Mouse (Mus musculus): Measurements from ENCODE around the gene Rsbn1l. TPM values are rescaled to one million over a fixed set of nuclear protein-coding genes. Genes with fewer than 3 reads are reported as not detected.

The Rsbn1l gene
- polyA plus RNA-seq, 1 experiment = 2.4 TPM

DNA sequence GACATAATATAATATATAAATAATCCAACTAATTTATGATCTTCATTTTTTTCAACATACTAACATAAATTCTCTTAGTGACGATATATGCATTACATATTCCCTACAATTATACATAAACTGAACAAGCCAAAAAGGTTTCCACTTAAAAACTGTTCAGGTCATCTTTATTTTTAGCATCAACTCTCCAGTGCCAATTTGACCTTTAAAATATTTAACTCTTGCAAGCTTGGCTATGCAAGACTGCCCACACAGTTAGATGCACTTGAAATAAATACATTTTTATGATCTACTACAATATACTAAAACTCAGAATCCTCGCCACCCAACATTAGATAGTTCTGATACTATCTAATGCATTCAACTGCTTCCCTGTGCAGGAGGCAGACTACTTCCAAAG lies 75.8 kb downstream of the Rsbn1l start:
- Histone ChIP-seq H3K27ac (ENCODE audit: control insufficient read depth, insufficient read depth, low read depth, low read length) (no peak overlapping the region), H3K36me3 (ENCODE audit: control insufficient read depth, insufficient read depth, low read length) (no peaks in the 10 kb centered on the region), H3K4me3 (ENCODE audit: control insufficient read depth, low read depth, low read length) (no peak overlapping the region), H3K27me3 (ENCODE audit: control insufficient read depth, insufficient read depth, low read length) (no peaks in the 10 kb centered on the region), H3K4me1 (ENCODE audit: control insufficient read depth, insufficient read depth, low read length) (peaks cover 4% of the 10 kb centered on the region; the same call in 1 of the 2 replicates)
- TF ChIP-seq CTCF (IDR thresholded peaks at IDR 0.05; ENCODE audit: control insufficient read depth, insufficient read depth, insufficient replicate concordance, low read depth, low read length) (no peak), POLR2A (IDR thresholded peaks at IDR 0.05; ENCODE audit: control insufficient read depth, low read depth, low read length) (no peak)

- H3K4me1 ChIP-seq (ENCODE audit: control insufficient read depth, insufficient read depth, low read length) = no peaks in the 10 kb centered on the region
- no peak overlapping the region for H3K27ac ChIP-seq (ENCODE audit: control insufficient read depth, insufficient read depth, low read depth, low read length)
- H3K4me3 ChIP-seq (ENCODE audit: control insufficient read depth, low read depth, low read length) = no peak overlapping the region
- H3K36me3 ChIP-seq (ENCODE audit: control insufficient read depth, insufficient read depth, low read length) = no peaks in the 10 kb centered on the region
- TF ChIP-seq CTCF (IDR thresholded peaks at IDR 0.05; ENCODE audit: control insufficient read depth, insufficient read depth, insufficient replicate concordance, low read depth, low read length) (no peak), POLR2A (IDR thresholded peaks at IDR 0.05; ENCODE audit: control insufficient read depth, low read depth, low read length) (no peak)
- no peaks in the 10 kb centered on the region for H3K27me3 ChIP-seq (ENCODE audit: control insufficient read depth, insufficient read depth, low read length)
These were observed 79.2 kb downstream of the Rsbn1l start for GRCm38 (mm10) chr5:20876934-20877426.

GRCm38 (mm10) chr5:20873146-20873545 lies 83.1 kb downstream of the Rsbn1l start:
- TF ChIP-seq CTCF (IDR thresholded peaks at IDR 0.05; ENCODE audit: control insufficient read depth, insufficient read depth, insufficient replicate concordance, low read depth, low read length) (no peak), POLR2A (IDR thresholded peaks at IDR 0.05; ENCODE audit: control insufficient read depth, low read depth, low read length) (no peak)
- H3K27ac ChIP-seq (ENCODE audit: control insufficient read depth, insufficient read depth, low read depth, low read length) = no peak overlapping the region
- H3K27me3 ChIP-seq (ENCODE audit: control insufficient read depth, insufficient read depth, low read length) = no peaks in the 10 kb centered on the region
- no peaks in the 10 kb centered on the region for H3K4me1 ChIP-seq (ENCODE audit: control insufficient read depth, insufficient read depth, low read length)
- no peaks in the 10 kb centered on the region for H3K36me3 ChIP-seq (ENCODE audit: control insufficient read depth, insufficient read depth, low read length)
- no peak overlapping the region for H3K4me3 ChIP-seq (ENCODE audit: control insufficient read depth, low read depth, low read length)

GRCm38 (mm10) chr5:20865193-20865755 lies 90.9 kb downstream of the Rsbn1l start:
- Histone ChIP-seq H3K27ac (ENCODE audit: control insufficient read depth, insufficient read depth, low read depth, low read length) (no peak overlapping the region), H3K4me1 (ENCODE audit: control insufficient read depth, insufficient read depth, low read length) (no peaks in the 10 kb centered on the region), H3K36me3 (ENCODE audit: control insufficient read depth, insufficient read depth, low read length) (no peaks in the 10 kb centered on the region), H3K4me3 (ENCODE audit: control insufficient read depth, low read depth, low read length) (no peak overlapping the region), H3K27me3 (ENCODE audit: control insufficient read depth, insufficient read depth, low read length) (no peaks in the 10 kb centered on the region)
- no peak for TF ChIP-seq POLR2A (IDR thresholded peaks at IDR 0.05; ENCODE audit: control insufficient read depth, low read depth, low read length)
- no peak for TF ChIP-seq CTCF (IDR thresholded peaks at IDR 0.05; ENCODE audit: control insufficient read depth, insufficient read depth, insufficient replicate concordance, low read depth, low read length)

DNA sequence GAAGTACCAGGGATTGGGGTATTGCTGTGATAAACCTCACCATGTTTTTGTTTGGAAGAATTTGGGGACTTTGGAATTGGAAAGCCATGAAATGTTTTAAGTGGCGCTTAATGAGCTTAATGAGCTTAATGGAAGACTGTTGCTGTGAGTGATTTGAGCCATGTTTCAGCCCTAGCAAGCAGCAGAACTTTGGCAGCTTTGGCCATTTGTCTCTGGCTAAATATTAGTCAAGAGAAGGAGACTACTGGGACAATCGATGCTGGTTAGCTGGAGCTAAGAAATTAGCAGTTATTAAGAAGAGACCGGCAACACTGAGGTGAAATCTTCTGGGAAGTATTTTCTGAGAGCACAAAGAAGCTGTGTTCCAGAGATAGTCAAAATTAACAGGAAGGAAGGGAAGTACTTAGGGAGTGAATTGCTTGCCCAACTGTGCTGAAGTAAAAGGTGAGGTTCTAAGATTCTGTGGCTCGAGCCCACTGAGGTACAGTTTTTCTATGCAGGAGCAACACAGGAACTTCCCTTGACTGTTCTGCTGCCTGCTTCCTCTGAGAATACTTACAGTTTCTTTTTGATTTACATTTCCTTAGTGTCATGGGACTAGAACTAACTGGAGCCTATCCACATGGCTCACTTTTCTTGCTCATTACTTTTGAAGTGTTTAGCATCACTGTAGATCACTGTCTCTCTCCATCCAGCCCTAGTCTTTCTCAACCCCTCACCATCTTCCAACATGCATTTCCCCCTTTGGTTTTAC lies 91.8 kb downstream of the Rsbn1l start:
- no peaks in the 10 kb centered on the region for H3K4me1 ChIP-seq (ENCODE audit: control insufficient read depth, insufficient read depth, low read length)
- no peaks in the 10 kb centered on the region for H3K36me3 ChIP-seq (ENCODE audit: control insufficient read depth, insufficient read depth, low read length)
- no peaks in the 10 kb centered on the region for H3K27me3 ChIP-seq (ENCODE audit: control insufficient read depth, insufficient read depth, low read length)
- TF ChIP-seq CTCF (IDR thresholded peaks at IDR 0.05; ENCODE audit: control insufficient read depth, insufficient read depth, insufficient replicate concordance, low read depth, low read length) (no peak), POLR2A (IDR thresholded peaks at IDR 0.05; ENCODE audit: control insufficient read depth, low read depth, low read length) (no peak)
- no peak overlapping the region for H3K4me3 ChIP-seq (ENCODE audit: control insufficient read depth, low read depth, low read length)
- no peak overlapping the region for H3K27ac ChIP-seq (ENCODE audit: control insufficient read depth, insufficient read depth, low read depth, low read length)

DNA sequence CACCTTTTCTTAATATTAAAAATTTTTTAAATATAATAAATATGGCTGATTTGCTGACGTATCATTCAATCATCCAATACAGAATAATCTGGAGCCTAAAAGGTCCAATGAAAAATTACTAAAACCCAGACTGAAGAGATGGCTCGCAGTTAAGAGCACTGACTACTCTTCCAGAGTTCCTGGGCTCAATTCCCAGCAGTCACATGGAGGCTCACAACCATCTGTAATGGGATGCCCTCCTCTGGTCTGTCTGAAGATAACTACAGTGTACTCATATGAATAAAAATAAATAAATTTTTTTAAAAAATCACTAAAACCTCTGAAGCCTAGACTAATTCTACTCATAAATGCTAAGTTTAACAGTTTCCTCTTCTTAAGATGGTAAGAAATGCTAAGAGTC lies 94.3 kb downstream of the Rsbn1l start:
- Histone ChIP-seq H3K27ac (ENCODE audit: control insufficient read depth, insufficient read depth, low read depth, low read length) (no peak overlapping the region), H3K4me1 (ENCODE audit: control insufficient read depth, insufficient read depth, low read length) (no peaks in the 10 kb centered on the region), H3K36me3 (ENCODE audit: control insufficient read depth, insufficient read depth, low read length) (no peaks in the 10 kb centered on the region), H3K27me3 (ENCODE audit: control insufficient read depth, insufficient read depth, low read length) (no peaks in the 10 kb centered on the region), H3K4me3 (ENCODE audit: control insufficient read depth, low read depth, low read length) (no peak overlapping the region)
- TF ChIP-seq POLR2A (IDR thresholded peaks at IDR 0.05; ENCODE audit: control insufficient read depth, low read depth, low read length) (no peak), CTCF (IDR thresholded peaks at IDR 0.05; ENCODE audit: control insufficient read depth, insufficient read depth, insufficient replicate concordance, low read depth, low read length) (no peak)

DNA sequence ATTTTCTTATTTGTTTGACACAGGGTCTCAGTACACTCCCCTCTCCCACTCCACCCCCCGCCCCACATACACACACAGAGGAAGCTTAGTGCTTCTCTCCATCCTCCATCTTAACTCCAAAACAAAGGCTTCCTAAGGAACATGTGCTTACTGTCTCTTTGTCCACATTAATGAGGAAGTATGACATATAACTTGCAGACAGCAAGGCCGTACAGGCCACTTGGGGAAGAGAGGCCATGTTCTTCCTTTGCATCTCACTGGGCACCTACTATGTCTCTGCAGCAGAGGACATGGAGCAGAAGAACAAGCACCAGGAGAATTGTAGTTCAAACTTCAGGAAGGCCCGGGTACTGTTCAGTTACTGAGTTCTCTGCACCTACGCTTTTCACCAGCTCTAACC lies 95.6 kb downstream of the Rsbn1l start:
- no peak overlapping the region for H3K4me3 ChIP-seq (ENCODE audit: control insufficient read depth, low read depth, low read length)
- TF ChIP-seq POLR2A (IDR thresholded peaks at IDR 0.05; ENCODE audit: control insufficient read depth, low read depth, low read length) = no peak
- no peak for TF ChIP-seq CTCF (IDR thresholded peaks at IDR 0.05; ENCODE audit: control insufficient read depth, insufficient read depth, insufficient replicate concordance, low read depth, low read length)
- no peaks in the 10 kb centered on the region for H3K36me3 ChIP-seq (ENCODE audit: control insufficient read depth, insufficient read depth, low read length)
- no peaks in the 10 kb centered on the region for H3K4me1 ChIP-seq (ENCODE audit: control insufficient read depth, insufficient read depth, low read length)
- H3K27ac ChIP-seq (ENCODE audit: control insufficient read depth, insufficient read depth, low read depth, low read length) = no peak overlapping the region
- H3K27me3 ChIP-seq (ENCODE audit: control insufficient read depth, insufficient read depth, low read length) = no peaks in the 10 kb centered on the region
